Mouse (Mus musculus): ENCODE data around the gene Bach1. TPM values are rescaled to one million over a fixed set of nuclear protein-coding genes. Genes with fewer than 3 reads are reported as not detected.
"Not testable (repeated sequence)": the region's sequence is repeated elsewhere in the genome, so short reads cannot be mapped to it uniquely, and the experiment has no call there.

The Bach1 gene
- polyA plus RNA-seq, 1 experiment from 2014 or later: 7.8 TPM

- ATAC-seq (ENCODE audit: low read depth): peak; percentile 76
- WGBS: 50% methylated on average over 7 of the region's 7 CpGs
- H3K36me3 ChIP-seq (ENCODE audit: control insufficient read depth, insufficient read depth, low read length); H3K4me2 ChIP-seq (ENCODE audit: low read depth, low read length); H3K4me3 ChIP-seq (ENCODE audit: low read length); H3K9me3 ChIP-seq (ENCODE audit: control insufficient read depth, low read length); H3K9ac ChIP-seq (ENCODE audit: low read length); H3K4me1 ChIP-seq (replicated peaks; ENCODE audit: control insufficient read depth, insufficient read depth, low read length); H3K27me3 ChIP-seq (ENCODE audit: control insufficient read depth, insufficient read depth, low read depth, low read length): not testable (repeated sequence)
- peak overlapping the region; percentile 75 for H3K27ac ChIP-seq (ENCODE audit: low read length)
Measured at GRCm38 (mm10) chr16:87688823-87689222, 9.9 kb upstream of the Bach1 start.

DNA sequence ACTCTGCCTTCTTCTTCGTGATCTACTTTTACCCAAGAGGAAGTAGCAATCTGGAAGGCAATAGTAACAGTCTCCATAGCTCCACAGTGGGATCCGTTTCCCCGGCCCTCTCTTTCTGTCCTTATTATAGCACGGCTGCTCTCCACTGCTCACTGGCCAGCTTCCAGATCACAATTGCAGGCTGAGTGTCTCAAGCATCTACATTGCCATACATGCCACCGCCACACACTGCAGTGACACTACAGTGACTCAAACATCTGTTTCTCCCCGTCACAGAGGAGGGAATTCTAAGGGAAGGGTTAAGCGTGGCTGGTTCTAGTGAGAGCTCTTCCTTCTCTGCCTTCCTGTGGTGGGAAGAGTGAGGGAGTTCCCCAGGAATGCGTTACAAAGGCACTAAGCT lies 9.5 kb upstream of the Bach1 start:
- Histone ChIP-seq H3K36me3 (ENCODE audit: control insufficient read depth, insufficient read depth, low read length) (no peaks in the 10 kb centered on the region), H3K4me1 (replicated peaks; ENCODE audit: control insufficient read depth, insufficient read depth, low read length) (peaks cover 5% of the 10 kb centered on the region), H3K27me3 (ENCODE audit: control insufficient read depth, insufficient read depth, low read depth, low read length) (no peaks in the 10 kb centered on the region), H3K4me3 (ENCODE audit: low read length) (no peak overlapping the region), H3K9ac (ENCODE audit: low read length) (no peak overlapping the region), H3K27ac (ENCODE audit: low read length) (peak overlapping the region; percentile 75), H3K4me2 (ENCODE audit: low read depth, low read length) (no peak overlapping the region), H3K9me3 (ENCODE audit: control insufficient read depth, low read length) (no peaks in the 10 kb centered on the region)
- 36% methylated on average over 8 of the region's 8 CpGs for WGBS
- ATAC-seq (ENCODE audit: low read depth): peak; percentile 81

DNA sequence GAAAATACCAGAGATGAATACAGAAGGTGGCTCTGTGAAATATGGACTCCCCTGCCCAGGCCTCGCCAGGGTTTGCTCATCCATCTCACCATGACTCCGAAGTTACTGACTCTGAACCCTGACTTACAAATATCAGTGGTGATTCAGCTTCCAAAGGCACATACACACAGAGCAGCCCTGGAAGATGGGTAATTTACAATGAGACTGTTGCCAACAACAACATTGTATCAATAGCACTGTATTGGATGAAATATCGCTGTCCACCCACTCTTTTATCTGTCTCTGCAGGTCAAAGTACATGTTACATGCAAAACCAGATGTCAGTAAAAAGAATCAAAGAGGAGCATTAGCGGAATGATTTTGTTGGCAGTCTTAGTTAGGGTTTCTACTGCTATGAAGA lies 8.2 kb upstream of the Bach1 start:
- Histone ChIP-seq H3K27me3 (ENCODE audit: control insufficient read depth, insufficient read depth, low read depth, low read length) (no peaks in the 10 kb centered on the region), H3K4me2 (ENCODE audit: low read depth, low read length) (no peak overlapping the region), H3K4me1 (replicated peaks; ENCODE audit: control insufficient read depth, insufficient read depth, low read length) (peaks cover 5% of the 10 kb centered on the region), H3K4me3 (ENCODE audit: low read length) (no peak overlapping the region), H3K36me3 (ENCODE audit: control insufficient read depth, insufficient read depth, low read length) (no peaks in the 10 kb centered on the region), H3K9ac (ENCODE audit: low read length) (no peak overlapping the region), H3K9me3 (ENCODE audit: control insufficient read depth, low read length) (no peaks in the 10 kb centered on the region), H3K27ac (ENCODE audit: low read length) (no peak overlapping the region)
- no peak for ATAC-seq (ENCODE audit: low read depth)
- 86% methylated on average over 4 of the region's 4 CpGs for WGBS

GRCm38 (mm10) chr16:87691102-87691501 lies 7.6 kb upstream of the Bach1 start:
- ATAC-seq (ENCODE audit: low read depth): no peak
- no peaks in the 10 kb centered on the region for H3K9me3 ChIP-seq (ENCODE audit: control insufficient read depth, low read length)
- 88% methylated on average over 4 of the region's 4 CpGs for WGBS

GRCm38 (mm10) chr16:87692591-87692990 lies 6.2 kb upstream of the Bach1 start:
- Histone ChIP-seq H3K27me3 (ENCODE audit: control insufficient read depth, insufficient read depth, low read depth, low read length) (no peaks in the 10 kb centered on the region), H3K9me3 (ENCODE audit: control insufficient read depth, low read length) (no peaks in the 10 kb centered on the region), H3K9ac (ENCODE audit: low read length) (no peak overlapping the region), H3K27ac (ENCODE audit: low read length) (no peak overlapping the region), H3K4me3 (ENCODE audit: low read length) (no peak overlapping the region), H3K4me2 (ENCODE audit: low read depth, low read length) (no peak overlapping the region), H3K4me1 (replicated peaks; ENCODE audit: control insufficient read depth, insufficient read depth, low read length) (peaks cover 5% of the 10 kb centered on the region), H3K36me3 (ENCODE audit: control insufficient read depth, insufficient read depth, low read length) (no peaks in the 10 kb centered on the region)
- ATAC-seq (ENCODE audit: low read depth): no peak
- 71% methylated on average over 2 of the region's 2 CpGs for WGBS

More at GRCm38 (mm10) chr16:87691102-87691501, 7.6 kb upstream of the Bach1 start:
- no peak overlapping the region for H3K4me3 ChIP-seq (ENCODE audit: low read length)
- H3K9ac ChIP-seq (ENCODE audit: low read length): no peak overlapping the region
- peaks cover 5% of the 10 kb centered on the region for H3K4me1 ChIP-seq (replicated peaks; ENCODE audit: control insufficient read depth, insufficient read depth, low read length)
- H3K27ac ChIP-seq (ENCODE audit: low read length): no peak overlapping the region
- no peaks in the 10 kb centered on the region for H3K36me3 ChIP-seq (ENCODE audit: control insufficient read depth, insufficient read depth, low read length)
- H3K4me2 ChIP-seq (ENCODE audit: low read depth, low read length): no peak overlapping the region
- H3K27me3 ChIP-seq (ENCODE audit: control insufficient read depth, insufficient read depth, low read depth, low read length): no peaks in the 10 kb centered on the region

- Histone ChIP-seq H3K36me3 (ENCODE audit: control insufficient read depth, insufficient read depth, low read length) (no peaks in the 10 kb centered on the region), H3K9me3 (ENCODE audit: control insufficient read depth, low read length) (no peaks in the 10 kb centered on the region), H3K9ac (ENCODE audit: low read length) (no peak overlapping the region), H3K4me2 (ENCODE audit: low read depth, low read length) (peak overlapping the region; percentile 68), H3K4me1 (replicated peaks; ENCODE audit: control insufficient read depth, insufficient read depth, low read length) (peaks cover 11% of the 10 kb centered on the region), H3K4me3 (ENCODE audit: low read length) (peak overlapping the region; percentile 76), H3K27ac (ENCODE audit: low read length) (no peak overlapping the region), H3K27me3 (ENCODE audit: control insufficient read depth, insufficient read depth, low read depth, low read length) (no peaks in the 10 kb centered on the region)
- no peak for ATAC-seq (ENCODE audit: low read depth)
- WGBS: 29% methylated on average over 16 of the region's 16 CpGs
Measured at GRCm38 (mm10) chr16:87697707-87698365, 909 bp upstream of the Bach1 start.

- peaks cover 13% of the 10 kb centered on the region for H3K4me1 ChIP-seq (replicated peaks; ENCODE audit: control insufficient read depth, insufficient read depth, low read length)
- H3K36me3 ChIP-seq (ENCODE audit: control insufficient read depth, insufficient read depth, low read length): no peaks in the 10 kb centered on the region
- peak overlapping the region; percentile 77 for H3K27ac ChIP-seq (ENCODE audit: low read length)
- peak overlapping the region; percentile 79 for H3K9ac ChIP-seq (ENCODE audit: low read length)
- H3K9me3 ChIP-seq (ENCODE audit: control insufficient read depth, low read length): no peaks in the 10 kb centered on the region
- H3K4me2 ChIP-seq (ENCODE audit: low read depth, low read length): peak overlapping the region; percentile 68
- no peaks in the 10 kb centered on the region for H3K27me3 ChIP-seq (ENCODE audit: control insufficient read depth, insufficient read depth, low read depth, low read length)
- ATAC-seq (ENCODE audit: low read depth): no peak
- under 1% methylated on average over 20 of the region's 20 CpGs for WGBS
- peak overlapping the region; percentile 76 for H3K4me3 ChIP-seq (ENCODE audit: low read length)
Measured at GRCm38 (mm10) chr16:87699306-87699692, 554 bp downstream of the Bach1 start.

GRCm38 (mm10) chr16:87699693-87700394 lies 1.1 kb downstream of the Bach1 start:
- peak overlapping the region; percentile 79 for H3K9ac ChIP-seq (ENCODE audit: low read length)
- no peaks in the 10 kb centered on the region for H3K9me3 ChIP-seq (ENCODE audit: control insufficient read depth, low read length)
- H3K36me3 ChIP-seq (ENCODE audit: control insufficient read depth, insufficient read depth, low read length): no peaks in the 10 kb centered on the region
- peak overlapping the region; percentile 68 for H3K4me2 ChIP-seq (ENCODE audit: low read depth, low read length)
- ATAC-seq (ENCODE audit: low read depth): 0 out of 2 replicates have a peak, but pooled peaks have one; percentile 6
- peaks cover 13% of the 10 kb centered on the region for H3K4me1 ChIP-seq (replicated peaks; ENCODE audit: control insufficient read depth, insufficient read depth, low read length)
- H3K27ac ChIP-seq (ENCODE audit: low read length): peak overlapping the region; percentile 77
- under 1% methylated on average over 20 of the region's 20 CpGs for WGBS
- peak overlapping the region; percentile 76 for H3K4me3 ChIP-seq (ENCODE audit: low read length)
- H3K27me3 ChIP-seq (ENCODE audit: control insufficient read depth, insufficient read depth, low read depth, low read length): no peaks in the 10 kb centered on the region

- Histone ChIP-seq H3K4me2 (ENCODE audit: low read depth, low read length) (peak overlapping the region; percentile 68), H3K4me1 (replicated peaks; ENCODE audit: control insufficient read depth, insufficient read depth, low read length) (peaks cover 13% of the 10 kb centered on the region), H3K27ac (ENCODE audit: low read length) (no peak overlapping the region), H3K9ac (ENCODE audit: low read length) (peak overlapping the region; percentile 79), H3K27me3 (ENCODE audit: control insufficient read depth, insufficient read depth, low read depth, low read length) (no peaks in the 10 kb centered on the region), H3K4me3 (ENCODE audit: low read length) (peak overlapping the region; percentile 76), H3K36me3 (ENCODE audit: control insufficient read depth, insufficient read depth, low read length) (no peaks in the 10 kb centered on the region), H3K9me3 (ENCODE audit: control insufficient read depth, low read length) (no peaks in the 10 kb centered on the region)
- 33% methylated on average over 3 of the region's 3 CpGs for WGBS
- ATAC-seq (ENCODE audit: low read depth): no peak
Measured at GRCm38 (mm10) chr16:87700395-87700765, 1.6 kb downstream of the Bach1 start.
